In genomic region chr9:51208974-51209332, GRCm38 (mm10) we compare ENCODE assay signal across 26 mouse cellular contexts. TPM values are rescaled to one million over a fixed set of nuclear protein-coding genes. Genes with fewer than 3 reads are reported as not detected.
A peak's percentile ranks its signal among the peaks of the same experiment; 100 is the strongest.
DNase-seq lines count a peak whose midpoint lies in the region; ATAC-seq and TF ChIP-seq lines count a peak whose summit lies in the region.
"Had no signal": no experiment of that assay in that cellular context is flagged by ENCODE, and none has a peak within 500 bp of the region (broad histone marks: within the 10 kb centered on the region; RNA-seq: fewer than 3 reads in every experiment).

No protein-coding gene starts in this region.

- DNase-seq in hindbrain, postnatal 0 days (ENCODE audit: low spot score) = peak; percentile 30
- DNase-seq in hindbrain, embryonic 11.5 days (ENCODE audit: low spot score) = no peak
- DNase-seq in embryo, embryonic 10 days (ENCODE audit: low spot score) = no peak
- DNase-seq: adrenal gland, adult 2 months; gastrocnemius, postnatal 10 days; gastrocnemius, postnatal 36 days; heart, postnatal 10 days; heart, postnatal 36 days had no signal

- no peak overlapping the region for H3ac ChIP-seq in myocyte (ENCODE audit: control insufficient read depth, insufficient read length)

- H3K9ac ChIP-seq in forebrain, embryonic 15.5 days (replicated peaks) = no peak overlapping the region
- no peak overlapping the region for H3K9ac ChIP-seq in forebrain, embryonic 13.5 days
- H3K9ac ChIP-seq in hindbrain, postnatal 0 days (replicated peaks; ENCODE audit: low read length) = no peak overlapping the region
- H3K9ac ChIP-seq in hindbrain, embryonic 11.5 days (ENCODE audit: low read depth, low read length) = no peak overlapping the region
- H3K9ac ChIP-seq: heart, embryonic 12.5 days; heart, embryonic 15.5 days; hindbrain, embryonic 14.5 days had no signal

- no peak overlapping the region for H3K4me2 ChIP-seq in forebrain, embryonic 15.5 days (replicated peaks)
- H3K4me2 ChIP-seq in forebrain, embryonic 13.5 days = no peak overlapping the region
- no peak overlapping the region for H3K4me2 ChIP-seq in hindbrain, postnatal 0 days (ENCODE audit: low read depth, low read length)
- no peak overlapping the region for H3K4me2 ChIP-seq in hindbrain, embryonic 11.5 days (replicated peaks; ENCODE audit: low read depth, low read length)
- peak overlapping the region; percentile 14 for H3K4me2 ChIP-seq in myocyte (ENCODE audit: low read depth)
- H3K4me2 ChIP-seq: heart, embryonic 12.5 days; heart, embryonic 15.5 days; hindbrain, embryonic 14.5 days had no signal

- H3K79me2 ChIP-seq in myocyte (ENCODE audit: control insufficient read depth, insufficient read depth) = no peaks in the 10 kb centered on the region

- H3K4me3 ChIP-seq in forebrain, embryonic 15.5 days = no peak overlapping the region
- no peak overlapping the region for H3K4me3 ChIP-seq in forebrain, embryonic 13.5 days
- no peak overlapping the region for H3K4me3 ChIP-seq in hindbrain, postnatal 0 days (ENCODE audit: low read length)
- H3K4me3 ChIP-seq in hindbrain, embryonic 11.5 days (ENCODE audit: low read depth, low read length) = no peak overlapping the region
- H3K4me3 ChIP-seq in myocyte = no peak overlapping the region
- H3K4me3 ChIP-seq: forebrain, embryonic 10.5 days; heart, embryonic 12.5 days; heart, embryonic 15.5 days; hindbrain, embryonic 10.5 days had no signal

- H3K27ac ChIP-seq in forebrain, embryonic 15.5 days (replicated peaks) = peak overlapping the region; percentile 47
- no peak overlapping the region for H3K27ac ChIP-seq in forebrain, embryonic 13.5 days
- no peak overlapping the region for H3K27ac ChIP-seq in hindbrain, postnatal 0 days
- no peak overlapping the region for H3K27ac ChIP-seq in hindbrain, embryonic 11.5 days (ENCODE audit: low read depth, low read length)
- H3K27ac ChIP-seq: forebrain, embryonic 10.5 days; heart, embryonic 15.5 days; hindbrain, embryonic 10.5 days; hindbrain, embryonic 14.5 days had no signal

- no peaks in the 10 kb centered on the region for H3K36me3 ChIP-seq in forebrain, embryonic 15.5 days
- H3K36me3 ChIP-seq in forebrain, embryonic 13.5 days (ENCODE audit: poor library complexity, severe bottlenecking) = no peaks in the 10 kb centered on the region
- H3K36me3 ChIP-seq in hindbrain, postnatal 0 days (ENCODE audit: insufficient read depth, low read length) = no peaks in the 10 kb centered on the region
- H3K36me3 ChIP-seq in hindbrain, embryonic 11.5 days (ENCODE audit: control insufficient read depth, insufficient read depth, low read length) = no peaks in the 10 kb centered on the region
- no peaks in the 10 kb centered on the region for H3K36me3 ChIP-seq in myocyte (ENCODE audit: control insufficient read depth, insufficient read depth)
- H3K36me3 ChIP-seq: forebrain, embryonic 10.5 days; heart, embryonic 12.5 days; heart, embryonic 15.5 days; hindbrain, embryonic 10.5 days had no signal

- no peak for ATAC-seq in forebrain, embryonic 15.5 days (replicated peaks)
- ATAC-seq in forebrain, embryonic 13.5 days = no peak
- ATAC-seq in hindbrain, postnatal 0 days = no peak
- no peak for ATAC-seq in hindbrain, embryonic 11.5 days (ENCODE audit: low FRiP score)
- ATAC-seq: CD4-positive, CD25-positive, alpha-beta regulatory T cell, adult 4 months; intestine, postnatal 0 days had no signal

- WGBS in forebrain, embryonic 15.5 days = 90% methylated on average over 2 of the region's 2 CpGs
- 93% methylated on average over 2 of the region's 2 CpGs for WGBS in forebrain, embryonic 13.5 days
- 73% methylated on average over 2 of the region's 2 CpGs for WGBS in hindbrain, postnatal 0 days
- 88% methylated on average over 2 of the region's 2 CpGs for WGBS in hindbrain, embryonic 11.5 days

- TF ChIP-seq CTCF in hindbrain, postnatal 0 days (IDR thresholded peaks at IDR 0.05; ENCODE audit: low read depth) = no peak

- H3K9me3 ChIP-seq in forebrain, embryonic 15.5 days = no peaks in the 10 kb centered on the region
- H3K9me3 ChIP-seq in forebrain, embryonic 13.5 days (replicated peaks) = no peaks in the 10 kb centered on the region
- no peaks in the 10 kb centered on the region for H3K9me3 ChIP-seq in hindbrain, postnatal 0 days (ENCODE audit: low read length)
- H3K9me3 ChIP-seq in hindbrain, embryonic 11.5 days (ENCODE audit: control insufficient read depth, low read length) = no peaks in the 10 kb centered on the region
- H3K9me3 ChIP-seq: forebrain, embryonic 10.5 days; heart, embryonic 12.5 days; heart, embryonic 15.5 days; hindbrain, embryonic 10.5 days had no signal

- no peak for TF ChIP-seq POLR2A in myocyte (IDR thresholded peaks at IDR 0.05; ENCODE audit: insufficient read length, low read depth)

- no peaks in the 10 kb centered on the region for H3K27me3 ChIP-seq in forebrain, embryonic 15.5 days
- no peaks in the 10 kb centered on the region for H3K27me3 ChIP-seq in forebrain, embryonic 13.5 days
- no peaks in the 10 kb centered on the region for H3K27me3 ChIP-seq in hindbrain, postnatal 0 days (ENCODE audit: insufficient read depth, low read length)
- no peaks in the 10 kb centered on the region for H3K27me3 ChIP-seq in hindbrain, embryonic 11.5 days (ENCODE audit: control insufficient read depth, insufficient read depth, low read length)
- no peaks in the 10 kb centered on the region for H3K27me3 ChIP-seq in myocyte (ENCODE audit: control insufficient read depth, insufficient read depth, insufficient read length)
- H3K27me3 ChIP-seq: heart, embryonic 12.5 days; heart, embryonic 15.5 days had no signal

- H3K4me1 ChIP-seq in forebrain, embryonic 15.5 days = 0 out of 2 replicates have a peak, but pooled peaks cover 3% of the 10 kb centered on the region
- H3K4me1 ChIP-seq in forebrain, embryonic 13.5 days = no peaks in the 10 kb centered on the region
- no peaks in the 10 kb centered on the region for H3K4me1 ChIP-seq in hindbrain, postnatal 0 days (ENCODE audit: insufficient read depth, low read length)
- H3K4me1 ChIP-seq in hindbrain, embryonic 11.5 days (replicated peaks; ENCODE audit: control insufficient read depth, insufficient read depth, low read length) = no peaks in the 10 kb centered on the region
- H3K4me1 ChIP-seq: forebrain, embryonic 10.5 days; heart, embryonic 12.5 days; heart, embryonic 15.5 days; hindbrain, embryonic 10.5 days had no signal

TF ChIP-seq in myocyte, 11 proteins besides CTCF, POLR2A, EP300 and RAD21:
- TF ChIP-seq REST (IDR thresholded peaks at IDR 0.05; ENCODE audit: insufficient read depth, insufficient read length) (no peak), MYOG (IDR thresholded peaks at IDR 0.05; ENCODE audit: control insufficient read depth in 1 of 3, insufficient read depth in 1 of 3, insufficient read length in 2 of 3, low read depth in 2 of 3) (no peak), MYOD1 (IDR thresholded peaks at IDR 0.05; ENCODE audit: control insufficient read depth in 1 of 3, insufficient read length in 2 of 3, low read depth in 2 of 3) (no peak), SRF (IDR thresholded peaks at IDR 0.05; ENCODE audit: control insufficient read depth, insufficient read length, low read depth) (no peak), MAX (IDR thresholded peaks at IDR 0.05; ENCODE audit: low read depth) (no peak), TCF3 (IDR thresholded peaks at IDR 0.05; ENCODE audit: insufficient read length, low read depth) (no peak), POLR2AphosphoS2 (IDR thresholded peaks at IDR 0.05; ENCODE audit: insufficient read length, low read depth) (no peak), CEBPB (IDR thresholded peaks at IDR 0.05; ENCODE audit: insufficient read depth, poor library complexity, severe bottlenecking) (no peak), E2F4 (IDR thresholded peaks at IDR 0.05; ENCODE audit: insufficient read depth) (no peak), USF1 (IDR thresholded peaks at IDR 0.05; ENCODE audit: low read depth) (no peak), TCF12 (IDR thresholded peaks at IDR 0.05; ENCODE audit: insufficient read depth, poor library complexity, severe bottlenecking) (no peak)

RNA-seq across cellular contexts. Expression of gene Pou2af1, which starts 4.6 kb away (rescaled TPM):
- 0.14 TPM in 1 of 2 replicates, not detected in the other for polyA plus RNA-seq in forebrain, embryonic 15.5 days (2015; fragmentation: Nextera tagmentation; extraction: Ambion mirVana)
- polyA plus RNA-seq in forebrain, embryonic 13.5 days (2015; fragmentation: Nextera tagmentation; extraction: Ambion mirVana) = 0.06 and 0.09 TPM in 2 replicates
- total RNA-seq in hindbrain, postnatal 0 days (2014; rRNA removed) = 0.18 and 0.37 TPM in 2 replicates
- polyA plus RNA-seq in hindbrain, postnatal 0 days (2015; fragmentation: Nextera tagmentation; extraction: Ambion mirVana) = 0.20 and 0.23 TPM in 2 replicates
- not detected in 2 replicates for polyA plus RNA-seq in hindbrain, embryonic 11.5 days (2014; fragmentation: Nextera tagmentation; extraction: Ambion mirVana)
- polyA plus RNA-seq in myocyte (2012; fragmentation: generic; extraction: Trizol) = 1.4 TPM
- total RNA-seq: granulocyte monocyte progenitor cell, adult 5-6 weeks; MEL had no signal
- polyA plus RNA-seq: embryonic facial prominence, embryonic 11.5 days; embryonic facial prominence, embryonic 14.5 days; forebrain, embryonic 10.5 days; heart, embryonic 12.5 days; hindbrain, embryonic 10.5 days; hindbrain, embryonic 14.5 days had no signal

RNA-seq across cellular contexts. Expression of gene Gm32742, which starts 43.6 kb away (rescaled TPM):
- 0.04 TPM in 1 of 2 replicates, not detected in the other for polyA plus RNA-seq in forebrain, embryonic 15.5 days (2015; fragmentation: Nextera tagmentation; extraction: Ambion mirVana)
- 0.04 TPM in 1 of 2 replicates, not detected in the other for polyA plus RNA-seq in forebrain, embryonic 13.5 days (2015; fragmentation: Nextera tagmentation; extraction: Ambion mirVana)
- not detected in 2 replicates for total RNA-seq in hindbrain, postnatal 0 days (2014; rRNA removed)
- 0.04 TPM in 1 of 2 replicates, not detected in the other for polyA plus RNA-seq in hindbrain, postnatal 0 days (2015; fragmentation: Nextera tagmentation; extraction: Ambion mirVana)
- 0.08 TPM in 1 of 2 replicates, not detected in the other for polyA plus RNA-seq in hindbrain, embryonic 11.5 days (2014; fragmentation: Nextera tagmentation; extraction: Ambion mirVana)
- 0.22 TPM for polyA plus RNA-seq in myocyte (2012; fragmentation: generic; extraction: Trizol)
- total RNA-seq: adrenal gland, adult 2 months; adrenal gland, postnatal 14 days; gastrocnemius, adult 18-20 months; gastrocnemius, postnatal 10 days; gastrocnemius, postnatal 36 days; heart, adult 8-10 months; heart, postnatal 10 days; heart, postnatal 36 days; MEL had no signal
- polyA plus RNA-seq: adrenal gland, adult 2 months; embryonic facial prominence, embryonic 11.5 days; forebrain, embryonic 10.5 days; heart, embryonic 12.5 days; hindbrain, embryonic 14.5 days; intestine, embryonic 14.5 days; intestine, postnatal 0 days had no signal
